Mouse (Mus musculus) midbrain, postnatal 0 days (tissue): ENCODE measurements around the gene Sh3bp4. TPM values are rescaled to one million over a fixed set of nuclear protein-coding genes. Genes with fewer than 3 reads are reported as not detected.

ENCODE experiments used
- ATAC-seq: fragments of 200-750 bp; cut with Nextera tagmentation; 2 replicates; pipeline ENCODE4 v1.8.0; 2017; ENCODE audit warnings: moderate number of reproducible peaks, mild to moderate bottlenecking, moderate TSS enrichment, moderate library complexity; ENCODE audit not compliant: low FRiP score
- DNase-seq: peaks from one replicate; pipeline ENCODE4 v3.0.0-alpha.2; 2015; ENCODE audit warnings: low spot score
- H3K27ac ChIP-seq: fragments of 300-500 bp; sonication (generic); 2 replicates; pipeline ENCODE4 v1.5.1; 2014; ENCODE audit warnings: low read depth, mild to moderate bottlenecking, low read length, mixed read lengths
- H3K27me3 ChIP-seq: fragments of 300-500 bp; sonication (generic); 2 replicates; pipeline ENCODE4 v1.6.1; 2014; ENCODE audit warnings: low read length, control low read depth, mixed read lengths; ENCODE audit not compliant: insufficient read depth
- H3K36me3 ChIP-seq: fragments of 300-500 bp; sonication (generic); 2 replicates; pipeline ENCODE4 v1.6.1; 2014; ENCODE audit warnings: low read length, control low read depth, mixed read lengths; ENCODE audit not compliant: insufficient read depth
- H3K4me1 ChIP-seq: fragments of 300-500 bp; sonication (generic); 2 replicates; pipeline ENCODE4 v1.6.1; 2014; ENCODE audit warnings: mild to moderate bottlenecking, control low read depth, antibody characterized with exemption, low read length, mixed read lengths; ENCODE audit not compliant: insufficient read depth
- H3K4me2 ChIP-seq: fragments of 300-500 bp; sonication (generic); 2 replicates; pipeline ENCODE4 v1.6.1; 2014; ENCODE audit warnings: low read depth, mild to moderate bottlenecking, low read length, mixed read lengths; ENCODE audit not compliant: poor library complexity, severe bottlenecking
- H3K4me3 ChIP-seq: fragments of 300-500 bp; sonication (generic); 2 replicates; pipeline ENCODE4 v1.5.1; 2014; ENCODE audit warnings: low read depth, mild to moderate bottlenecking, low read length, moderate library complexity
- H3K9ac ChIP-seq: fragments of 300-500 bp; sonication (generic); replicated peaks from 2 replicates; pipeline ENCODE4 v1.6.1; 2014; ENCODE audit warnings: mild to moderate bottlenecking, low read length, moderate library complexity, mixed read lengths; ENCODE audit not compliant: poor library complexity, severe bottlenecking
- H3K9me3 ChIP-seq: fragments of 300-500 bp; sonication (generic); 2 replicates; pipeline ENCODE4 v1.6.1; 2016; ENCODE audit warnings: low read length, control low read depth
- CTCF ChIP-seq: IDR thresholded peaks from 2 replicates; pipeline ENCODE4 v1.5.1; 2016; ENCODE audit warnings: antibody characterized with exemption, mild to moderate bottlenecking
- WGBS: fragments of 180-500 bp; shearing (Covaris S2); extraction: QIAGEN DNeasy Blood & Tissue Kit; methylation state at CpG from one replicate; pipeline ENCODE4 v1.1.7; 2014; 5-methylcytosine and 5-hydroxymethylcytosine counted together
- polyA plus RNA-seq: library from polyadenylated mRNA; unstranded; fragments of >200 nt; fragmentation: Nextera tagmentation; extraction: Ambion mirVana; gene quantifications from 2 replicates; pipeline ENCODE4 v1.2.1, GENCODE M21; 2015
- total RNA-seq: library from RNA; depleted of rRNA; stranded (reverse); fragments of >200 nt; gene quantifications from 2 replicates; pipeline ENCODE4 v1.2.3, GENCODE M21; 2014

Gene Sh3bp4
- total and polyA plus RNA-seq, 2 experiments from 2014 or later, result 11.0 to 26.5 TPM

- DNase-seq (no peak), ATAC-seq (no peak)
- Histone ChIP-seq H3K4me1 (peaks cover 13% of the 10 kb centered on the region; the same call in 1 of the 2 replicates), H3K36me3 (no peaks in the 10 kb centered on the region), H3K27me3 (no peaks in the 10 kb centered on the region), H3K9ac (0 out of 2 replicates have a peak overlapping the region, but pooled peaks have one; percentile 63), H3K4me3 (peak overlapping the region; percentile 76), H3K4me2 (peak overlapping the region; percentile 87), H3K9me3 (no peaks in the 10 kb centered on the region), H3K27ac (no peak overlapping the region)
- whole genome bisulfite sequencing, result 11% methylated on average over 14 of the region's 14 CpGs
- TF ChIP-seq CTCF, result no peak
Measured at GRCm38 (mm10) chr1:89072143-89072990, 2.2 kb downstream of the Sh3bp4 start.

DNA sequence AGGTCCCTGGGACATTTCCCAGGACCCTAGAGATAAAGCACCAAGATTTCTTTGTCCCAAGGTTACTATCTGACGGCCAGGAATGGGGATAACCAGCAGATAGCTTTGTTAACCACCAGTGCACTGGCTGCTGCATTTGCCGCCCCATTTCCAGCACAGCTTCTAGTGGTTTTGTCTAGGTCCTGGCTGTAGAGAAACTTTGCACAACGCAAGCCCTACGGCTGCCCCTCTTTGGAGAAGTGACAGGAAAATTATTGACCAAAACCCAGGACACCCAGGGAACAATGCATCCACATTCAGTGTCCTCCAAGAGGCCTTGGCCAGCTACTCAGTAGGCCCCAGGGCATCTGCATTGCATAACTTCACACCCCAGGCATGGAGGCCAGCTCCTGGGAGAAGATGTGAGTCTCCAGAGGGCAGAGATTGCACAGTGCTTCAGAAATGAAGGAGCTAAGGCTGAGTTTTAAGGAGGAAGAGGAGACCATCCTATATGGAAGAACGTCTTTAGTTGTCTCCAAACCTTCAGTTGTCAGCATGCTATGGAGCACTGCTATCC, 3.2 kb downstream of the Sh3bp4 start:
- WGBS, result 78% methylated on average over 5 of the region's 5 CpGs
- Histone ChIP-seq H3K36me3 (no peaks in the 10 kb centered on the region), H3K9ac (no peak overlapping the region), H3K27me3 (no peaks in the 10 kb centered on the region), H3K27ac (no peak overlapping the region), H3K4me3 (no peak overlapping the region), H3K4me1 (peaks cover 13% of the 10 kb centered on the region; the same call in 1 of the 2 replicates), H3K9me3 (no peaks in the 10 kb centered on the region), H3K4me2 (peak overlapping the region; percentile 87; the same call in 1 of the 2 replicates)
- no peak for ATAC-seq
- no peak for TF ChIP-seq CTCF
- no peak for DNase-seq

- Histone ChIP-seq H3K27me3 (no peaks in the 10 kb centered on the region), H3K4me1 (peaks cover 7% of the 10 kb centered on the region; the same call in 1 of the 2 replicates), H3K36me3 (no peaks in the 10 kb centered on the region), H3K9ac (no peak overlapping the region), H3K4me3 (no peak overlapping the region), H3K9me3 (no peaks in the 10 kb centered on the region), H3K27ac (no peak overlapping the region), H3K4me2 (no peak overlapping the region)
- no peak for TF ChIP-seq CTCF
- DNase-seq, result no peak
- no peak for ATAC-seq
- 72% methylated on average over 6 of the region's 6 CpGs for WGBS
Measured at GRCm38 (mm10) chr1:89074678-89075077, 4.5 kb downstream of the Sh3bp4 start.

- TF ChIP-seq CTCF, result no peak
Measured at GRCm38 (mm10) chr1:89075120-89075519, 4.9 kb downstream of the Sh3bp4 start.

GRCm38 (mm10) chr1:89076777-89077176, 6.6 kb downstream of the Sh3bp4 start:
- 89% methylated on average over 9 of the region's 9 CpGs for WGBS
- ATAC-seq (no peak), DNase-seq (no peak)
- peaks cover 6% of the 10 kb centered on the region; the same call in 1 of the 2 replicates for H3K4me1 ChIP-seq
- H3K9me3 ChIP-seq, result no peaks in the 10 kb centered on the region
- no peak overlapping the region for H3K4me2 ChIP-seq
- H3K27ac ChIP-seq, result no peak overlapping the region
- no peak overlapping the region for H3K9ac ChIP-seq
- H3K4me3 ChIP-seq, result no peak overlapping the region
- H3K27me3 ChIP-seq, result no peaks in the 10 kb centered on the region
- no peaks in the 10 kb centered on the region for H3K36me3 ChIP-seq
- TF ChIP-seq CTCF, result no peak

More at GRCm38 (mm10) chr1:89075120-89075519, 4.9 kb downstream of the Sh3bp4 start:
- no peaks in the 10 kb centered on the region for H3K9me3 ChIP-seq
- no peak overlapping the region for H3K9ac ChIP-seq
- H3K4me1 ChIP-seq, result peaks cover 7% of the 10 kb centered on the region; the same call in 1 of the 2 replicates
- WGBS, result 65% methylated on average over 8 of the region's 8 CpGs
- no peak for DNase-seq
- no peak for ATAC-seq
- H3K27ac ChIP-seq, result no peak overlapping the region
- H3K36me3 ChIP-seq, result no peaks in the 10 kb centered on the region
- no peak overlapping the region for H3K4me3 ChIP-seq
- no peaks in the 10 kb centered on the region for H3K27me3 ChIP-seq
- H3K4me2 ChIP-seq, result no peak overlapping the region

DNA sequence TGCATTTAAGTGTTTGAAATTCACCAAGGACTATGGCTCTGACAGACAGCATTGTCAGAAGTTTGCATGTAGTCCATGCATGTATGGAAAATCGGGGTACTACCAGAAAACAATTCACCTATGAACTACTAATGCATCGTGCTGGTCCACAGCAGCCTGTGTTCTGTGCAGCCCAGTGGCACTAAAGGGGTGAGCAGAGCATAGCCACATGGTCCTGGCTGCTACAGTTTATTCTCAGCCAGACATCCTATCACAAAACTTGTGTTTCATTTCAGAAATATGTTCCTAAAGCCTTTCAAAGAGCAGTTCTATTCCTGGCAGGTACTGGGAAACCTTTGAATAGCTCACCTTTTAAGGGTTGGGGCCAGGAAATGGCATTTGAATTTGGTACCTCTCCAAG, 8.0 kb downstream of the Sh3bp4 start:
- 59% methylated on average over 2 of the region's 2 CpGs for WGBS
- DNase-seq (no peak), ATAC-seq (no peak)
- TF ChIP-seq CTCF, result no peak
- no peaks in the 10 kb centered on the region for H3K27me3 ChIP-seq
- no peaks in the 10 kb centered on the region for H3K4me1 ChIP-seq
- no peaks in the 10 kb centered on the region for H3K36me3 ChIP-seq
- H3K4me2 ChIP-seq, result no peak overlapping the region
- H3K9ac ChIP-seq, result no peak overlapping the region
- no peak overlapping the region for H3K27ac ChIP-seq
- no peak overlapping the region for H3K4me3 ChIP-seq
- H3K9me3 ChIP-seq, result no peaks in the 10 kb centered on the region
